Mouse (Mus musculus) left cerebral cortex, postnatal 10 days (tissue): Measurements from ENCODE around the gene Aida. TPM values are rescaled to one million over a fixed set of nuclear protein-coding genes. Genes with fewer than 3 reads are reported as not detected.
A peak's percentile ranks its signal among the peaks of the same experiment; 100 is the strongest.
"Not testable (repeated sequence)": the region's sequence is repeated elsewhere in the genome, so short reads cannot be mapped to it uniquely, and the experiment has no call there.

ENCODE experiments used
- DNase-seq, 2 experiments: peaks; one replicate each; pipeline ENCODE4 v3.0.0; 2021 to 2022; ENCODE audit warnings: low spot score in 2 of 2, mixed read lengths in 1 of 2; ENCODE audit errors: extremely low spot score in 1 of 2
- intact Hi-C: fragments of 180-260 bp; cut with DNase I; formaldehyde crosslinking; loops from one replicate; pipeline ENCODE4 v1.15.1; 2025
- total RNA-seq, 2 experiments: library from RNA; stranded (reverse); gene quantifications; 2 replicates each; pipeline ENCODE4 v1.2.3; 2021

Aida gene
- total RNA-seq, 2 experiments from 2014 or later = 56.4 to 61.4 TPM

DNA sequence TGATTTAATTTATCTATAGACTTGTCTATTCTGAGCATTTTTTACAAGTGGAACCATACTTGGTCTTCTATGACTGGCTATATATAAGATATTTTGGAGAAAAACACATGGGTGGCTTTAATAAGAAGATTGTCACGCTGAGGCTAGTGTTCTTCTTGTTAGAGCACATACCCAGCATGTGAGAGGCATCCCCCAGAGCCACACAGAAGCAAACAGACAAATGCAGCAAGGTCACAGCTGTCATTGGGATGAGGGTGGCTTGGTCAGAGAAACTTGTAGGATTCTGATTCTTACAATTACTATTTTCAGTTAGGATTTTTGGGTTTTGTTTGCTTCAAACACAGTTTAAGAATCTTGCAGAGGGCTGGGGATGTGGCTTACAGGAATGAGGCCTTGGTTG is 12.1 kb downstream of the Aida start:
- intact Hi-C loops = no loop called here
- no peak for DNase-seq

DNA sequence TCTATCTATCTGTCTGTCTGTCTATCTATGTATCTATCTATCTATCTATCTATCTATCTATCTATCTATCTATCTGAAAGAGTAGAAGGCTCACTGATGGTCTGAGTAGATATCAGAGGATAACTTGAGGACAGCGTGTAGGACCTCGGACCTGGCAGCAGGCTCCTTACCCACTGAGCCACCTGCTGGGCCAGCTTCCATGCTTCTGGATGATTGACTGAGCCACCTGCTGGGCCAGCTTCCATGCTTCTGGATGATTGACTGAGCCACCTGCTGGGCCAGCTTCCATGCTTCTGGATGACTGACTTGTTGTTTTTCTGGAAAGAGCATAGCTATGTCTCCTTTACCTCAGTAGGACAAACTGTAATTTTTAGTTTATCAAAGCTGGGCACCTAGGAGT is 13.2 kb downstream of the Aida start:
- intact Hi-C loops, DNase-seq: not testable (repeated sequence)

DNA sequence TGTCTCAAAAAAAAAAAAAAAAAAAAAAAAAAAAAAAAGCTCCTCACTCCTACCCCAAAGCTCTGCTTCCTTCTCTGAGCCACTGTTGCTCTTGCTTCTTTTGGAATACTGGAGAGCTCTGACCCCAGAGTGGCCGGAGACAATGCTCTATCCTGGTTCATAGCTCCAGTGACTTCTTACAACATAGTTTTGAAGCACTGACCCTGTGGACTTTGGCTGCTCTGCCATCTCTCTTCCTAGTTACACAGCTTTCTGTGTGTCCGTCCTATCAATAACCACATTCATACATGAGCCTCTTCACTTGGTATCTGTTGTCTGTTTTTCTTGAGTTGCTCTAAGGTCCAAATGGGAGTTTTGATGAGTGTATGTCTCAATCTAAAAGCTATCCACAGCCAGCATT is 15.7 kb downstream of the Aida start:
- intact Hi-C loops = no loop called here
- DNase-seq = no peak

DNA sequence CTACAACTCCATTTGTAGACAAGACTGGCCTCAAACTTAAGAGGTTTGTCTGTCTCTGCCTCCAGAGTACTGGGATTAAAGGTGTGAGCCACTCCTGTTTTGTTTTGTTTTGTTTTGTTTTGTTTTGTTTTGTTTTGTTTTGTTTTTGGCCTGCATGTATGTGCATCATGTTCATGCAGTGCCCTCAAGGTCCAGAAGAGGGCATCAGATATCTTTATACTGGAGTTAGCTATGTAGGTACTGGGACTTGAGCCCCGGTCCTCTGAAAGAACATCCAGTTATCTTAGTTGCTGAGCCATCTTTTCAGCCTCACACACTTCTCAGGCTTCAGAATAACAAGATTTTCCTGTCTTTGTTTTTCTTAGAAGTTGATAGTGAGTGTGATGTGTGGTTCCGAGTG is 19.4 kb downstream of the Aida start:
- intact Hi-C loops = no loop called here
- DNase-seq = no peak

DNA sequence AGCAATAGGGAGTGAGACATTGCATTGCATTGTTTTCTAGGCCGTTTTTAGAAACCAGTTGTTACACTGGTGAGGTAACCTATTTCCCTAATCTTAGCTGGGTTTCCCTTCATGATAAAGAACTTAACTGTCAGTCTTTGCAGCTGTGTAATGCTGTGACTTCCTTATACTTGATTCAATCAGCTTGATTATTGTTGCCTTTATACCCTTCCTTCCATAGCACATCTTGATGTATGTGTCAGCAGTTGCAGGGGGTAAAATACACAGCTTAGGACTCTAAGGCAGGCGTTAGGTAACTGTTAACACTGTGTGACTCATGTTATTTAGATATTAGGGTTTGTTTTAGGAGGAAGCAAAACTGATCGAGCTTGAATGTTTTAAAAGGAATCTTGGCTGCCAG is 24.3 kb downstream of the Aida start:
- DNase-seq = no peak
- intact Hi-C loops = no loop called here

DNA sequence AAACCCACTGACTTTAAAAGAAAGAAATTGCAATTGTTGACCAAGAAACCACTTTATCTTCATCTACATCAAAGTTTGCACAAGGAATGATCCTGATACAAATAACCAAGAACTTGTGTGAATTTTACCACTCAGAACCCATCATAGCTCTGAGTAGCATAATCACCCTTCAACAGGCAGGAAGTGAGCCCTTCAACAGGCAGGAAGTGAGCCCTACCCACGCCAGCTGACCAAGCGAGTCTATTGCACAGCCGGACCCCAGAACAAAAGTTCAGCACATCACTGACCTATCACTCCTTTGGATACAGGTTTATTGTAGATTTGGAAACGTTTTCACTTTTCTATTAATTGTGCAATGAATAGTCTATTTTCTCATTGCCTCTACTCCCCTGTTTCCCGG is 26.1 kb downstream of the Aida start:
- intact Hi-C loops, DNase-seq: not testable (repeated sequence)

DNA sequence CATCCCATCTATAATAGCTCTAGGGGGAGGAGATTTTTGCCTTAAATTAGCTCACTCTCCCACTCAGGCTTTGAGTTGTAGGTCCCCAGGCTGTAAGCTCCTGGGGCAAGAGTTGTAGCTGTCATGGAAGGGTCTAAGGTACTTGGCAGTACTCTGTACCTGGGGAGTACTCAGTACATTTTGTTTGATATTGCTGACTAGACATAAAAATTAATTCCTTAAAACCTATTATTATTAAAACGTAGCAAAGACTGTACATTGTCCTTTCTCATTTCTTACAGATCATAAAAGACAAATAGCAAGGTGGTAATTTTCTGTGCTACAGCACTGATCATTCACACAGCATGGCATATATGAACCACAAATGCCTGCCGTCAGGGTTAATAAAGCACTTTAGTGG is 27.5 kb downstream of the Aida start:
- intact Hi-C loops = no loop called here
- no peak for DNase-seq

DNA sequence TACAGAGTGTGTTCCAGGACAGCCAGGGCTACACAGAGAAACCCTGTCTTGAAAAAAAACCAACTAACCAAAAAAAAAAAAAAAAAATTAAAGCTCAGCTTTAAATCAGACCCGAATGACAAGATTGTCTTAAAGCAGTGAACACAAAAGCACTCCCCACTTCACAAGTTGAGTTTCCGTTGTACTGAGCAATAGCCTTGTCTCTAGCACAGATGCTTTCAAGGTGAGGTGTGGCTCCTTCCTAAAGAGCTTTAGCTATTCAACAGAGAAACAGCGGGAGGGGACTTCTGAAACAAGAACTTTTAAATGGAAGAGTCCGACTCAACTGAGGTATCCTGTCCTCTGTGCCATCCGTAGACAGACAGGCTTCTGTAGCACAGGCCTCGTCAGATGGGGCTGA is 28.0 kb downstream of the Aida start:
- no peak for DNase-seq
- intact Hi-C loops = no loop called here

DNA sequence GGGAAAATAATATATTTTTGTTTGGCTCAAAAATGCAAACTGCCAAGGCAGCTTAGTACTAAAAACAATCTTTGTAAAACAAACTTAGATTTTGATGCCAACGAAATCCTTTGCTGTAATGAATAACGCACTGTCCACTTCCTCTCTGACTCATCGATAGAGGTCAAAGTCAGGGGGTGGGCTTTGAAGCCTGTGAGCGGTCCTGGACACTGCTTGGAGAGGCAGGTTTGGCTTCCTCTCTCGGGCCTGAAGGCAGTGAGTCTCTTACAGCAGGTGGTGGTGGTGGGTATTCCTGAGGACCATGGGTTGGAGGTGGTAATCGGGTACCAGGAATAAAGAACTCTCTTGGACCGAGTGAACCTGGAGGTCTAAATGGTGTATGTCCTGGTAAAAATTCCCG is 30.8 kb downstream of the Aida start:
- no peak for DNase-seq
- intact Hi-C loops = no loop called here

DNA sequence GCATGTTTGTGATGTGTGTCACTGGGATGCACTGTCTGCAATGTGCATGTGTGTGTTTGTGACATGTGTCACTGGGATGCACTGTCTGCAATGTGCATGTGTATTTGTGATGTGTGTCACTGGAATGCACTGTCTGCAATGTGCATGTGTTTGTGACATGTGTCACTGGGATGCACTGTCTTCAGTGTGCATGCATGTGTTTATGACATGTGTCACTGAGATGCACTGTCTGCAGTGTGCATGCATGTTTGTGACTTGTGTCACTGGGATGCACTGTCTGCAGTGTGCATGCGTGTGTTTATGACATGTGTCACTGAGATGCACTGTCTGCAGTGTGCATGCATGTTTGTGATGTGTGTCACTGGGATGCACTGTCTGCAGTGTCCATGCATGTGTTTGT is 46.5 kb downstream of the Aida start:
- DNase-seq, intact Hi-C loops: not testable (repeated sequence)

DNA sequence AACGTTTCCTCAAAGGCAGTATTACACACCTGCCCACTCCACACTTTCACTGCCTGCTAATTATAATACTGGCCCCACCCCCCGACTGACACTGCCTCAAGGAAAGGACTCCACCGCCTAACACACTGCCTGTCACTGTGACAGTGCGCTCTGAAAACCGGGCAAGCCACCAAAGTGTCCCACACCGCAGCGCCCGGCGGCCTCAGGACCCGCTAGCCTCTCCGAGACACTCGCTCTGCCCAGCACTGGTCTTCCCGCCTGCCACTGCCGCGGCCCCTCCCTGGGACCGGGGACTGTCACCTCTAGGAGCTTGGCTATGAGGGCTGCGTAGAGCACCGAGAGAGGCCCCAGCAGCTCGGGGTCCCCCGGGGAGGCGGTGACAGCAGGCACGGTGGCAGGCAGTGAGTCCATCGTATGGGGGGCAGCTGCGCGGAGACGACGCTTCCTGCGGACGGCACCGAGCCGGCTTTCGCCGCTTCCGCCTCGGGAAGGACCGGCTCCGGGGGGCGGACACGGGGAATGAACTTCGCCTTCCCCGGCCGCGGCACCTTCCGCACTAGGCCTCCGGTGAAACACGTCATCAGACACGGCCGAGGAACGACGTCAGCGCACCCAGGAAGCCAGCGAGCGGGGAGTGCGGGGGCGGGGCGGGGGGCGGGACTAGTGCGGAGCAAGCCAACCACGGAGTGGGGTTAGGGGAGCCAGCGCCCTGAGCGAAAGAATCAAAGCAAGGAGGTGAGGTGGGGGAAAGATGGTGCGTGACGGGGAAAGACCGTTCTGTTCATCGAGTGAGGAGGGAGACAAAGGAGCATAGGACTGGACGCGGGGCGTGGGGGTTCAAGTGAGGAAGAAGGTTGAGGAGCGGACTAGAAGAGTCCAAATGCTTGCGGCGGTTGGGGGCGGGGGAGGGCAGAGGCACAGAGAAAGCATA is 48.8 kb downstream of the Aida start:
- peak; percentile 87 to 91 for DNase-seq
- intact Hi-C loops = no loop called here

DNA sequence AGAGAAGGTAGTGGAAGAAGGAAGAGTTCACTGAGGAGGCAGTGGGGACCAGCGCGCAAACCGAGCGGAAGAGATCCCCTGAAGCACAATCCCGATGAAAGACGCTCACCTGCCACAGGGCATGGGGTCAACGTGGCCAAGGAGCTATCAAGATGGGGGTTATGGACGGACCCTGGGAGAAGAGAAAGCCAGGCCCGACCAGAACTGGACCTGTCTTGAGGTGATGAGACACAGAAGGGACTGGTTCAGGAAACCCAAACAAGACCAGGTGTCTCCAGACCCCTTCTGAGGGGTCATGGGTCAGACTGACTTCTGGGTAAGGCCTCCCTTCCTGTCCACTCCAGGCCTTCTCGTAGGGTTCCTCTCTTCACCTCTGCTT is 49.4 kb downstream of the Aida start:
- intact Hi-C loops = no loop called here

DNA sequence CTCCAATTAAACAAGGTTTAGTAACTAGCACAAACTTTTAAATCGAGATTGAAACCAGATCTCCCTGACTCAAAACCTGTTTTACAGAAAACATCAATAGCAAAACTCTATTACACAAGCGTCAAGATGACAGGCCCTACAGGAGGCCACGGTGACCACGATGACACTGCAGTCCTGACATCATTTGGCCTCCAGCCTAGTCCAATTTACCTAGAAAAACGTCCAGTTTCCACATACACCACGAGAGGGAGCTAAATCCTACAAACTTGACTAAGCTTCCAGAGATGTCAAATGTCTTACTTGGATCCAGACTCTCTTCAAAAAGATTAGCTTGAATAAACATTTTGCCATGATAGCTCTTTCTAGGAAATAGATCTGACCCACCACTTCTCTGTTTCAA is 53.5 kb downstream of the Aida start:
- DNase-seq = peak; percentile 32 to 59
- intact Hi-C loops = no loop called here

More for the DNA sequence above, 49.4 kb downstream of the Aida start:
- DNase-seq = no peak

DNA sequence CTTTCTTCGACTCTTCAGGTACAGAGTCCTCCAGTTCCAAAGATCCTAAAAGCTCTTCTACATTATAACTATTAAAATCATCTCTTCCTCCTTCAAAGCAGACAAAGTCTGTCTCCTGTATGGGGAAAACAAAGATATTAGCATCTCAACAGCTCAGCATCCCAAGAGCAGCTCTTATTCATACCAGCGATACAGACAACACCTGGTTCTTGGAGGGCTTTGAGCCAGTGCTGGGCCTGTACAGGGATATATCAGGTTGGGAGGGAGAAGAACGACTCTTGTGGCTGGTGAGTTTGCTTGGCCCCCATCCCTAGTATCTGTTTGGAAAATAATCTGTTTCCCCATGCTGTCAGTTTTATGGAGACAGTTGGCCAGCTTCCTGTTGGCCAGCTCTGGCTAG is 62.5 kb downstream of the Aida start:
- intact Hi-C loops = no loop called here

DNA sequence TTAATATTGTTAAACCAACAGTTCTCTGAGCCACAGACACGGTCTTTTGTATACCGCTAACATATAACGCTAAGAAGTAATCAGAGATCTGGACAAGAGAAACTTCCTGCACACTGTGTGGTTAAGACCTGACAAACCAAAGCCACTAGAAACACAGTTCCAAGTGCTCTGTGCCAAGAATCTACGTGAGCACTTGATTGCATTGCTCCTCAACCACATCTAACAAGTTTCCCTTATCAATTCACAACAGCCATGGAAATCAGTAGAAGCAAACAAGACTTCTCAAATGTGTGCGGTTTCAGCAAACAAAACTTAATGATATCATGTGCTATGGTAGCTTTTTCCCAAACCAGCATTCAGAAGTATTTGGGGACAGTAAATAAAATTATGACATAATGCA is 65.9 kb downstream of the Aida start:
- intact Hi-C loops = no loop called here
- no peak for DNase-seq

More for the DNA sequence above, 62.5 kb downstream of the Aida start:
- DNase-seq = no peak

DNA sequence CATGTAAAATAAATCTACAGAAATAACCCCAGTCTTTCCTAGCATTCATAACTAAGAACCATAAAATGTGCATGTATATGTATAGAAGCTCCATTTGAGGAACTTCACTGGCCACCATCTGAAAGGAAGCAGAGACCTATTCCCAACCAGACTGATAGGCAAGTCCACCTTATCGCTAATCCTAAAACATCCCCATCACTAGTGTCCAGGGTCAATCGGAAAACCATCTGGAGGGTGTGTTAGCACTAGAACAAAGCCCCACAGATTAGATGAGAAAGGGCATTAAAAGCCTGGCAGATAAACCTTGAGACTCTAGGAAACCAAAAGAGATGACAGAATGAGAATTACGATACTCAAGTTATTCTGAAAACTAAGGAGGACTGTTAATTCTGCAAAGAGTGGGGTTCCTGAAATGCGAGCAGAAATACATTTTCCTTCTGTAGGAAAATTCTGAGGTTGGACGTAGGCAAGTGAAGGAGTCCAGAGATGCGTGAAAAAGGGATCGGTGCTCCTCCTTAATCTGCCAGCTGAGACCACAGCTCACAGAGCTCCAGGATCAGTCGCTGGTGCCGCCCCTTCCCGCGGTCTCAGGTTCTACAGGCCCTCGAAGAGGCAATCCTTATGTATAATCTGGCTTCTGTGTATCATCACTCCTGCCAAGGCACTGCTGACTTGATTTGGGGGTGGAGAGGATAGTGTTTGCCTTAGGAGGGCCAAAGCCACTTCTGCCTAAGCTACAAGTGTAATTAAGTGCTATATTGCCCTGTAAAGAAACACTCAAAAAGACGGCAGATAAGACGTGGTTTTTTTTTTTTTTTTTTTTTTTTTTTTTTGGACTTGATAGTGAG is 66.6 kb downstream of the Aida start:
- DNase-seq = no peak
- intact Hi-C loops = no loop called here

DNA sequence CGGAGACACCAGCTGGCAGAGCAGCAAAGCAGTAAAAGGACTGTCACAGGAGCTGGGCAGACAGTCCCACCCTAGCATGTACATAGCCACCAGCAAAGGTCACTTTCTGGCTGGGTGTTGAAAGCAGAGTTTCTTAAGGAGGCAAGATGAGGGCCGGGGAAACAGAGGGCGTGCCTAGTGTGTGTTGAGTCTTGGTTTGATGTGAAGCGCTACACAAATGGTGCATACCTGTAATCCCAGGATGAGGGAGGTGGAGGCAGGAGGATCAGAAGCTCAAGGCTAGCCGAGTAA is 67.1 kb downstream of the Aida start:
- intact Hi-C loops = no loop called here
- DNase-seq = no peak

DNA sequence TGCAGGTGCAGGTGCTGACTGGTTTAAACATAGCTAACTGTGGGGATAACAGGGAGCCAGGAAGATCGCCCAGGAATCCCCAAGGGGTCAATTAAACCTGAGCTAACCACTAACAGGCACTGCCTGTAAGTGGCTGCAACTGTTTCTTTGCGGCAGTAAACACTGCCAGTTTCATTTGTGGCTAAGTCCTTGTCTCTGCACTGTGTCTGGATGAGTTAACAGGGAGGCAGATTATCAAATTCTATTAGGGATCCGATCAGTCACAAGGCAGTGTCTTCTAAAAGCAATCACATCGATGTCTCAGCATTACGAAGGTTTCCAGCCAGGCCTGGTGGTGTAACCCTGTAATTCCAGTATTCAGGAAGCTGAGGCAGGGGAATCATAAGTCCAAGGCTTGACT is 70.0 kb downstream of the Aida start:
- DNase-seq = no peak
- intact Hi-C loops = no loop called here

DNA sequence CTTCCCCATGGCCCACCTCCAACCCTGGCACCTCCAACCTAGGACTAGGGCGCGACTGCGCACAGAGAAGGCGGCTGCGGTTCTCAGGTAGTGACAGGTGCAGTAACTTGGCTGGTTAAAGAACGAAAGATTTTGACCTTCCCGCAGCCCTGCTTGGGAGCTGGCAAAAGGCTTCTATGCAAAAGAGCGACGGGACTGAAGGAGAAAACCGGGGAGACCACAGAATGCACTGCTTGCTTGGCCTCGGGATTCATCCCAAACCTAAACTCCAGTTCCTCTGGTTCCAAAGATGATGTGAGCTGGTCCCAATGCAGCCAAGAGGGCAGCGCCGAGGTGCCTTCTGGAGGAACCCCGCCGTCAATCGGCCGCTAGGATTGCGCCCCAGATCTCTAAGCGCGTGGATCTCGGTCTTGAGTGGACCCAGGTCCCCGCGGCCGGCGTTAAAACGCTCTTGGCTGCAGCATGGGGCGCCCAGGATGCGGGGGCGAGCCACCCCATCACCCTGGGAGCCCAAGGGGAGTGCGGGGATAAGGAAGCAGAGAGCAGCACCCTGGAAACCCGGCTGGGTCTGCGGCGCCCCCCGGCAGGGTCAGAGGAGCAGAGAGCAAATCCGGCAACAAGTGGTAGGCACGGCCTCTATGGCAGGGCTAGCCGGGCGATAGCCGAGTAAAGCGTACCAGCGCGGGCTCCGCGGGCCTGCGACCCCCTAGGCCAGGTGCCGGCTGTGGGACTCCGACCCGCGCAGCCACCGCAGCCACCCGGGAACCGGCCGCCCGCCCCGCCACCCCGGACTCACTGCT is 72.4 kb downstream of the Aida start:
- no peak for DNase-seq
- intact Hi-C loops = no loop called here
